Mouse (Mus musculus): ENCODE results near the gene Olfr1302. TPM values are rescaled to one million over a fixed set of nuclear protein-coding genes. Genes with fewer than 3 reads are reported as not detected.
A peak's percentile ranks its signal among the peaks of the same experiment; 100 is the strongest.

The Olfr1302 gene
- not detected for total RNA-seq (2021)
- long read RNA-seq, experiment 1 = 0 reads
- long read RNA-seq, experiment 2 = 0 reads

DNA sequence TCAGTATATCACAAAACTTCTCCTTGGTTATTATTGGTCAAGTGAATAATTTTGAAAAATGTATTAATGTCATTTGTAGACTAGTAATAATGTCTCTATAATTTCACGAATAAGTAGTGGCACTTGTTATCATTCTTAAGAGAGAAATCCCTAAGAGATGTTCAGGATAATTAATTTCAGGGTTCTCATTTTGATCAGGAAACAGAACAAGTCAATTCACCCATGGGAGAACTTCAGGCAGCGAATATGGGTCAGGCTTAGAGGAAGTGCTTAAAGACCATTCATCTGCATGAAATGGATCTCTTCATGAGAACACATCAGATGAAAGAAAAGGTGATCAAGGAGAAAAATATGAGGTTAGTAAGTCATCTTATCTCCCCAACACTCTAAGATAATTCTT, at the start of gene Olfr1302:
TSS of gene Olfr1302 (plus strand) at position 301 of the 400 bp plus-strand sequence.
- DNase-seq = no peak

DNA sequence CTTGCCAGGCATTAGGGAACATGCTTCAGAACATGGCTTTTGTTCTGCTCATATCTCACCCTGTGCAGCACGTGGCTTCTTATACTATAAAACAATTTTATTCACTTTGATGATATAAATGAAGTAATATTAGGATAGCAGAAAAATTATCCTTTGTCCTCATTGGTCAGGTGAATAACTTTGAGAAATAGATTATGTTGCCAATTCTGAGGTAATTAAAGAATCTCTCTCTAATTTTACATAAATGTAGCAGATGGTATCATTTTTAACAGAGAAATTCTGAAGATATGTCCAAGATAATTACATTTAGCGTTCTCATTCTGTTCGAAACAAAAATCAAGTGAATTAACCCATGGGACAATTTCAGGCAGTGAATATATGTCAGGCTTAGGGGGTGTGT, 26.5 kb upstream of the Olfr1302 start, which contains the start of gene Olfr1301:
TSS of gene Olfr1301 (plus strand) at position 301 of the 400 bp plus-strand sequence.
- DNase-seq = no peak

DNA sequence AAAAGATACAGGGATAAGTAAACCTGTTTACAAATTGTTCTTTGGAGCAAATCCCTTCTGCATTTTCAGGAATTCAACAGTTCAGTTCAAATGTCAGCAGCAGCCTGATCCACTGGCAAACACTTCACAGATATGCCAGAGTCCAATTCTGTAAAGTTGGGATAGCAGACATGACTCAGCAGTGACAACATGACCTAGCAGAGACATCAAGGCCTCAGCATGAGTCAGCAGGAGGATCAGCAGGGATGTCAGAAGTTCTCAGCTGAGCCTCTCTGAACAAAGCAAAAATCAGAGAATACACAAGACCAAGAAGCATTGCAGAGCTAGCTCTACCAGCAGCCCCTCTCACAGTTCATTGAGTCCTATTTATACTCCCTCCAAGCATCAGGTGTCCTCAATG, 35.7 kb downstream of the Olfr1302 start:
- peak; percentile 8 for DNase-seq

DNA sequence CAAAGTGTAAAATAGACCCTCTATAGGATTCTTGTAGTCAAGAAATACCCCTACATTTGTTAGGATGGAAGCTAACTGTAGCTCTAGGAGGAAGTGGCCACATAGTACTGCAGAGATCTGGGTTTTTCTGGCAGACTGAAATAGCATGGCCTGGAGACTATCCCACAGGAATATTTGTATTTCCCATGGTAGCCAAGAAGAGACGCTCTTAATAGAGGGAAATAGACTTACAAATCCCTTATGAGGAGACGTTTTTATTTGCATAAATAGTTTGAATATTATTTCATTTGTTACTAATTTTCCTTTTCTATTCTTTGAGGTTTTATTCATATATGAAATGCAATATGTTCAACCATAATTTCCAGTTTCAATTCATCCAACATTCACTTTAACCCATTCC, 43.0 kb downstream of the Olfr1302 start, which contains the start of gene Olfr1303:
TSS of gene Olfr1303 (minus strand) at position 101 of the 400 bp plus-strand sequence.
- DNase-seq = no peak

Other genes starting within 250 kb of the Olfr1302 start
- gene Olfr1294, start 237.1 kb upstream of the Olfr1302 start, total RNA-seq (2021) = not detected
- not detected for gene Olfr1295, start 207.7 kb upstream of the Olfr1302 start, total RNA-seq (2021)
- not detected for gene Olfr1297, start 150.9 kb upstream of the Olfr1302 start, total RNA-seq (2021)
- gene Olfr1298, start 128.2 kb upstream of the Olfr1302 start, total RNA-seq (2021) = not detected
- not detected for gene Olfr1299, start 116.0 kb upstream of the Olfr1302 start, total RNA-seq (2021)
- gene Olfr1301, start 26.4 kb upstream of the Olfr1302 start, total RNA-seq (2021) = not detected
- gene Olfr1303, start 42.9 kb downstream of the Olfr1302 start, total RNA-seq (2021) = not detected
- gene Olfr1305, start 99.7 kb downstream of the Olfr1302 start, total RNA-seq (2021) = not detected
- gene Olfr1306, start 138.8 kb downstream of the Olfr1302 start, total RNA-seq (2021) = not detected
- gene Olfr1307, start 172.0 kb downstream of the Olfr1302 start, total RNA-seq (2021) = under 1 TPM in 1 of 2 experiments, not detected in 1; 0.03 TPM
- not detected for gene Olfr1308, start 187.5 kb downstream of the Olfr1302 start, total RNA-seq (2021)
- not detected for gene Olfr1309, start 212.9 kb downstream of the Olfr1302 start, total RNA-seq (2021)
- gene Olfr1310, start 235.3 kb downstream of the Olfr1302 start, total RNA-seq (2021) = not detected
- not detected for gene Olfr1311, start 247.0 kb downstream of the Olfr1302 start, total RNA-seq (2021)

Measured in adrenal gland, postnatal 10 days (tissue).